Mouse (Mus musculus): ENCODE results near the gene Dnah9. TPM values are rescaled to one million over a fixed set of nuclear protein-coding genes. Genes with fewer than 3 reads are reported as not detected.

Dnah9 gene
- polyA plus RNA-seq, 1 experiment from 2014 or later, result 3.4 TPM

DNA sequence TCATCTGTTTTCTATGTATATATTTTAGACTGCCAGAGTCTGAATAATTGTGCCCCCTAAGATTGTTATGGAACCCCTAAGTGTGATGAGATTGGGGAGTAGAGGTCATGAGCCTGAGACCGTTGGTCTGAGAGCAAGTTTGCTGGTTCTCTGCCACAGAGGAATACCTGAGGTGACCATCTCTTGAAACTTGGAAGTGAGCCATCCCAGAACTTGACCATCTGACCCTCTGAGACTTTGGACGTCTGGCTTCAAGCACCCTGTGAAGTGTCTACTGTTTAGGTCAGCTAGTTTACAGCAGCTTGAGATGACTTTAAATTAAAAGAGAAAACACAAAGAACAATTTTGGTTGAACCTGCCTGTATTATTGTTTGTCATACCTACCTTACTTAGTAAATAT, 125.8 kb downstream of the Dnah9 start:
- H3K4me3 ChIP-seq (ENCODE audit: low read depth, low read length), result no peak overlapping the region
- ATAC-seq (ENCODE audit: low FRiP score), result no peak
- no peaks in the 10 kb centered on the region for H3K9me3 ChIP-seq (ENCODE audit: control insufficient read depth, low read length)
- H3K4me1 ChIP-seq (replicated peaks; ENCODE audit: control insufficient read depth, insufficient read depth, low read length), result no peaks in the 10 kb centered on the region
- no peak overlapping the region for H3K27ac ChIP-seq (ENCODE audit: low read depth, low read length)
- 82% methylated on average over 2 of the region's 2 CpGs for WGBS
- no peak overlapping the region for H3K4me2 ChIP-seq (replicated peaks; ENCODE audit: low read depth, low read length)
- H3K9ac ChIP-seq (ENCODE audit: low read depth, low read length), result no peak overlapping the region
- no peaks in the 10 kb centered on the region for H3K36me3 ChIP-seq (ENCODE audit: control insufficient read depth, insufficient read depth, low read length)
- H3K27me3 ChIP-seq (ENCODE audit: control insufficient read depth, insufficient read depth, low read length), result no peaks in the 10 kb centered on the region
- DNase-seq (ENCODE audit: low spot score), result no peak

DNA sequence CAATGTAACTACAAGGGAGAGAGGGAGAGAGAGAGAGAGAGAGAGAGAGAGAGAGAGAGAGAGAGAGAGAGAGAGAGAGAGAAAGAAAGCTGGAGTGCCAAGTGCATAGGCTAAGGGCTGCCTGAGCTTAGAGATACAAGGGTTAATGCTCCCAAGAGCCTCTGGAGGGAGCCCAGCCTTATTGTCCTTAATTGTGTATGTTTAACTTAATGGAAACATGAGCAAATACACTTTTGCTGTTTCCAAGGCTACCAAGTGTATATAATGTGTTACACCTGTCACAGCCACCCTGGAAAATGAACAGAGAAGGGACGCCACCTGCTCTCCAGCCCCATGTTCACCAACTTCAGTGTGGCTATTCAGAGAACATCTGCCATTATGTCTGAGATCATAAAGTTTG, 142.6 kb downstream of the Dnah9 start:
- no peak overlapping the region for H3K4me3 ChIP-seq (ENCODE audit: low read depth, low read length)
- H3K36me3 ChIP-seq (ENCODE audit: control insufficient read depth, insufficient read depth, low read length), result no peaks in the 10 kb centered on the region
- H3K27me3 ChIP-seq (ENCODE audit: control insufficient read depth, insufficient read depth, low read length), result no peaks in the 10 kb centered on the region
- ATAC-seq (ENCODE audit: low FRiP score) (no peak), DNase-seq (ENCODE audit: low spot score) (no peak)
- H3K9ac ChIP-seq (ENCODE audit: low read depth, low read length), result no peak overlapping the region
- no peak overlapping the region for H3K27ac ChIP-seq (ENCODE audit: low read depth, low read length)
- no peak overlapping the region for H3K4me2 ChIP-seq (replicated peaks; ENCODE audit: low read depth, low read length)
- no peaks in the 10 kb centered on the region for H3K4me1 ChIP-seq (replicated peaks; ENCODE audit: control insufficient read depth, insufficient read depth, low read length)
- WGBS, result 94% methylated on average over 1 of the region's 1 CpGs
- no peaks in the 10 kb centered on the region for H3K9me3 ChIP-seq (ENCODE audit: control insufficient read depth, low read length)

DNA sequence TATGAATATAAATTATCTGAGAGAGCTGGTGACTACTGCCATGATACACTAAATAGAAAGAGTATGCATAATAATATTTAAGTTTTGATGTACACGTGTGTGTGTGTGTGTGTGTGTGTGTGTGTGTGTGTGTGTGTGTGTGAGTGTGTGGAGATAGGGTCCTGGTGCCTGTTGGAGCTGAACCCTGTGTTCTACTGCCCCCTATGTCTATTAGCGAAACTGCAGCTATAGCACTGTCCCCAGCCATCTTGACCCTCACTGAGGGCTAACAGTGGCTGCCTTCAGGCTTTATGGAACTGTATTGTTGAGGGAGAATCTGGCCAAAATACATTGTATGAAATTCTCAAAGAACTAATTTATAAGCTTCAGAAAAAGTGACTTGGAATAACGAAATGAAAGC, 192.5 kb downstream of the Dnah9 start:
- Histone ChIP-seq H3K27ac (ENCODE audit: low read depth, low read length) (no peak overlapping the region), H3K4me2 (replicated peaks; ENCODE audit: low read depth, low read length) (no peak overlapping the region), H3K4me3 (ENCODE audit: low read depth, low read length) (no peak overlapping the region), H3K4me1 (replicated peaks; ENCODE audit: control insufficient read depth, insufficient read depth, low read length) (no peaks in the 10 kb centered on the region), H3K27me3 (ENCODE audit: control insufficient read depth, insufficient read depth, low read length) (no peaks in the 10 kb centered on the region), H3K9me3 (ENCODE audit: control insufficient read depth, low read length) (no peaks in the 10 kb centered on the region), H3K36me3 (ENCODE audit: control insufficient read depth, insufficient read depth, low read length) (no peaks in the 10 kb centered on the region), H3K9ac (ENCODE audit: low read depth, low read length) (no peak overlapping the region)
- WGBS, result 59% methylated on average over 3 of the region's 3 CpGs
- ATAC-seq (ENCODE audit: low FRiP score), result no peak
- no peak for DNase-seq (ENCODE audit: low spot score)

DNA sequence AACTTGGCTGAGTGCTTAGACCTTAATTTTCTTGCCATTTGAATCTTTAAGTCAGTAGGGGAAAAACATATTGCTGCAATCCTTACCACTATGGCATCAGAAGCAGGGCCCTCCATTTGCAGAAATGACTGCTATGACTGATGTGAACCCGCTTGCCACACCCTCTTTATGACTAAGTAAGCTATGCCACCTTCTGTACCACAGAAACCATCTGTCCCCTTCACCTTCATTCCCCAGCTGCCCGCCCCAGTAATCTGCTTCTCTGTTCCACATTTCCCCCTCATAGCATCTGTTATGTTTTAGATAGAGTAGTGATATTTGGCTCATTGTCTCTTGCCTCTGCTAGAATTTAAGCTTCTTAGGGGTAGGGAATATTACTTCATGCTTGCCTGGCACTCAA, 237.6 kb downstream of the Dnah9 start:
- no peak for ATAC-seq (ENCODE audit: low FRiP score)
- 87% methylated on average over 2 of the region's 2 CpGs for WGBS
- H3K27ac ChIP-seq (ENCODE audit: low read depth, low read length), result no peak overlapping the region

DNA sequence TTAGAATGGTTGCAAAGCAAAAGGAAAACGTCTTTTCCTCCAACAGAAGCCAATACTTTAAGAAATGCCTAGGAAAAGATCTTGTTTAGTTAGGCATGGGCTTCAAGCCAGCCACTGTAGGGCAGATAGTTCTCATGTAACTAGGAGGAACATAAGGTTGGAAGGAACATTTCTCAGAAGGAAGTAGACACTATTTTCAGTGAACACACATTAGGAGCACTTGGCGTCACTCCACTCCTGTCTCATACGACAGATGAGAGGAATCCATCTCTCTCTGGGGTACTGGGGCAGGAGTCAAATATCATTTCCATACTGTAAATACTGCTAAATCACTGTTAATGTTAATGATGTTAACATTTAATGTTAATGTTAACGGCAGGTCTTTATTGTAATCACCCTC, 238.0 kb downstream of the Dnah9 start:
- no peak overlapping the region for H3K27ac ChIP-seq (ENCODE audit: low read depth, low read length)
- ATAC-seq (ENCODE audit: low FRiP score) (no peak), DNase-seq (ENCODE audit: low spot score) (no peak)
- H3K9me3 ChIP-seq (ENCODE audit: control insufficient read depth, low read length), result no peaks in the 10 kb centered on the region
- H3K4me3 ChIP-seq (ENCODE audit: low read depth, low read length), result no peak overlapping the region
- H3K9ac ChIP-seq (ENCODE audit: low read depth, low read length), result no peak overlapping the region
- H3K27me3 ChIP-seq (ENCODE audit: control insufficient read depth, insufficient read depth, low read length), result no peaks in the 10 kb centered on the region
- no peaks in the 10 kb centered on the region for H3K4me1 ChIP-seq (replicated peaks; ENCODE audit: control insufficient read depth, insufficient read depth, low read length)
- H3K4me2 ChIP-seq (replicated peaks; ENCODE audit: low read depth, low read length), result no peak overlapping the region
- no peaks in the 10 kb centered on the region for H3K36me3 ChIP-seq (ENCODE audit: control insufficient read depth, insufficient read depth, low read length)
- WGBS, result 82% methylated on average over 4 of the region's 4 CpGs

More for the DNA sequence above, 237.6 kb downstream of the Dnah9 start:
- H3K4me2 ChIP-seq (replicated peaks; ENCODE audit: low read depth, low read length), result no peak overlapping the region
- no peaks in the 10 kb centered on the region for H3K27me3 ChIP-seq (ENCODE audit: control insufficient read depth, insufficient read depth, low read length)
- DNase-seq (ENCODE audit: low spot score), result no peak
- H3K4me1 ChIP-seq (replicated peaks; ENCODE audit: control insufficient read depth, insufficient read depth, low read length), result no peaks in the 10 kb centered on the region
- H3K9ac ChIP-seq (ENCODE audit: low read depth, low read length), result no peak overlapping the region
- no peaks in the 10 kb centered on the region for H3K36me3 ChIP-seq (ENCODE audit: control insufficient read depth, insufficient read depth, low read length)
- H3K4me3 ChIP-seq (ENCODE audit: low read depth, low read length), result no peak overlapping the region
- no peaks in the 10 kb centered on the region for H3K9me3 ChIP-seq (ENCODE audit: control insufficient read depth, low read length)

DNA sequence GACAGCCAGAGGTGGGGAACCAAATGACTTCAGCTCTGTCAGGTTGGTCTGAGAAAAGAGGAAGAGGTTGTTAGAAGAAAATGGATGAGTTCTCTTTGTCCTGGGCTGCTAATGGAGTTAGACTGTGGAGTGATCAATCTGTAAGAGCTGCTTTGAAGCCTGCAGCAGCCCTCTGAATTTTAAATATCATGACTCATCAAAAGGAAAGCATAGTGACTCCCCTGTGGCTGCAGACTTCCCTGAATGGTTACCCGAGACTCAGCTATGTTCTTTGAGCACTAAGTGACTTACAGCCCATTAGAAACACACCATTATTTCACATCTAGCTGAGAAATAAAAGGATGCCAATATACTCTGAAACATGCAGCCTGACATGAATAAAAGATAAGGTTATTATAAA, 240.4 kb downstream of the Dnah9 start:
- no peak for ATAC-seq (ENCODE audit: low FRiP score)
- no peaks in the 10 kb centered on the region for H3K4me1 ChIP-seq (replicated peaks; ENCODE audit: control insufficient read depth, insufficient read depth, low read length)
- H3K9ac ChIP-seq (ENCODE audit: low read depth, low read length), result no peak overlapping the region
- H3K4me3 ChIP-seq (ENCODE audit: low read depth, low read length), result no peak overlapping the region
- DNase-seq (ENCODE audit: low spot score), result no peak
- H3K9me3 ChIP-seq (ENCODE audit: control insufficient read depth, low read length), result no peaks in the 10 kb centered on the region
- H3K27ac ChIP-seq (ENCODE audit: low read depth, low read length), result no peak overlapping the region
- no peak overlapping the region for H3K4me2 ChIP-seq (replicated peaks; ENCODE audit: low read depth, low read length)
- 43% methylated on average over 1 of the region's 1 CpGs for WGBS
- no peaks in the 10 kb centered on the region for H3K36me3 ChIP-seq (ENCODE audit: control insufficient read depth, insufficient read depth, low read length)
- no peaks in the 10 kb centered on the region for H3K27me3 ChIP-seq (ENCODE audit: control insufficient read depth, insufficient read depth, low read length)

DNA sequence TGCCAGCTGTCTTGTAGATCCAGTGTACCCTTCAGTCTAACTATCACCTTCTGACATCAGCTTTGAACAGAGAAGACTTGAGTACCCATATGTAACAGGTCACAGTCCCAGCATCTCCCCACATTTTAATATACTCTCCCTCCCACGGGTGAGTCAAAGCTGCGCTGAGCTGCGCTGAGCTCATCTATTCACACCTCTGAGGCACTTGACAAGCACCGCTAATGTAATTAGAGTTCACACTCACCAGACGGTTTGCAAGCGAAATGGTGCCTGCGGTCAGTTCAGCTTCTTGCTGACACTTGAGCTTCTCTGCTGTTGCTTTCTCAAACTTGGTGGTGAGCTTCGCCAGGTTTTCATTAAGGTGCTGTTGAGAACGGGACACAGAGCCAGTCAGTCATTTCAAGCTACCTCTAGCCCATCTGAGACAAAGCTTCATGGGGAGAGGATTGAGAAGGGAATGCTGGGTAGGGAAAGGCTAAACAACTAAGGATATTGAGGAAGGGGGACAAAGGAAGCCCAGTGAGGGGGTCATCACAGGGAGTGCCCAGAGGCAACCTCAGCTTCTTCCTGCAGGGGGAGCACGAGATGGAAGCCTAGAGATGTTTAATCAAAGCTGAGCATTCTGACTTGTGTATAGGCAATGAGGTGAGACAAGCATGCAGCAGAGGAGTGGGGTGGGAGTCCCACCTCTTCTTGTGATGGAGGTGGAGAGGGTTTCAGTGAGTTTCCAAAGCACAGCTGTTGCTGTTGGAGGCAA, 249.7 kb downstream of the Dnah9 start:
- Histone ChIP-seq H3K27me3 (ENCODE audit: control insufficient read depth, insufficient read depth, low read length) (no peaks in the 10 kb centered on the region), H3K4me2 (replicated peaks; ENCODE audit: low read depth, low read length) (no peak overlapping the region), H3K9me3 (ENCODE audit: control insufficient read depth, low read length) (no peaks in the 10 kb centered on the region), H3K27ac (ENCODE audit: low read depth, low read length) (no peak overlapping the region), H3K9ac (ENCODE audit: low read depth, low read length) (no peak overlapping the region), H3K4me3 (ENCODE audit: low read depth, low read length) (no peak overlapping the region), H3K4me1 (replicated peaks; ENCODE audit: control insufficient read depth, insufficient read depth, low read length) (no peaks in the 10 kb centered on the region), H3K36me3 (ENCODE audit: control insufficient read depth, insufficient read depth, low read length) (no peaks in the 10 kb centered on the region)
- WGBS, result 69% methylated on average over 10 of the region's 10 CpGs
- ATAC-seq (ENCODE audit: low FRiP score), result no peak
- peak; percentile 28 for DNase-seq (ENCODE audit: low spot score)

DNA sequence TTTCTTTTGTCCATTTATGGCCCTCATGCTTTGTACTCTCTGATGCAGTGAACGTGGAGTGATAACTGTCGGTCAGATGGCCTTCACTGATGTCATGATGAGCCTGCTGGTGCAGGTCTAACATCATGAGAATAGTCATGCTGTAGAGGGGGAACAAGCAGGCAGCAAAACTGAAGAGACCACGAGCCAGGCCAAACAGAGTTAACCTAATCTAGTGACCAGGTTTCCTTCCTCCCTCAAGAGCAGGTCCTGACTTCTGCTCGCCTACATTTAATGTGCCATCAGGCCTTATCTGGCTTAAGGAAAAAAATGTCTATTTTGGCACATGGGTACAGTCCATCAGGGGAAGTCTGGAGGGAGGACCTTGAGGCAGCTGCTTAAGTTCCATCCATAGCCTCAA, 259.2 kb downstream of the Dnah9 start:
- H3K4me1 ChIP-seq (replicated peaks; ENCODE audit: control insufficient read depth, insufficient read depth, low read length), result no peaks in the 10 kb centered on the region
- H3K27me3 ChIP-seq (ENCODE audit: control insufficient read depth, insufficient read depth, low read length), result no peaks in the 10 kb centered on the region
- H3K9ac ChIP-seq (ENCODE audit: low read depth, low read length), result no peak overlapping the region
- no peaks in the 10 kb centered on the region for H3K36me3 ChIP-seq (ENCODE audit: control insufficient read depth, insufficient read depth, low read length)
- no peak for DNase-seq (ENCODE audit: low spot score)
- no peak for ATAC-seq (ENCODE audit: low FRiP score)
- H3K4me2 ChIP-seq (replicated peaks; ENCODE audit: low read depth, low read length), result no peak overlapping the region
- 85% methylated on average over 4 of the region's 4 CpGs for WGBS
- no peaks in the 10 kb centered on the region for H3K9me3 ChIP-seq (ENCODE audit: control insufficient read depth, low read length)
- H3K4me3 ChIP-seq (ENCODE audit: low read depth, low read length), result no peak overlapping the region
- no peak overlapping the region for H3K27ac ChIP-seq (ENCODE audit: low read depth, low read length)

DNA sequence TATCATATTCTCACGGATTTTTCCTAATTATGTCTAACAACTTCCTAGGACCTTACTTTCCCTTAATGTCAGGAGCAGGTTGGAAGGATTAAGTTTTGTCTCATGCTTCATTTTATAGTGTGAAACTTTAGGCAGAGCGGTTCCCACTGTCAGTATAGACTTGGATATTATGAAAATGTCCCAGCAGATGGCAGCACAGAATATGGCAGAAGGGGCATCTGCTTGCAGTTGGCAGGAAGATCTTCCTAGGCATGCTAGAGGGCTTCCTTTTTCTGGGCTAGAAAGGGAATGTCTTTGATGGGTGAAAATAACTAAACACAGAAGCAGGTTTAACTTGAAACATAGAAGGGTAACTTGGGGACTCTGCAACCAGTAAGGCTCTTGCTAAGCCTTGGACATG, 262.9 kb downstream of the Dnah9 start:
- H3K9ac ChIP-seq (ENCODE audit: low read depth, low read length), result no peak overlapping the region
- no peak for ATAC-seq (ENCODE audit: low FRiP score)
- H3K27me3 ChIP-seq (ENCODE audit: control insufficient read depth, insufficient read depth, low read length), result no peaks in the 10 kb centered on the region
- H3K4me1 ChIP-seq (replicated peaks; ENCODE audit: control insufficient read depth, insufficient read depth, low read length), result no peaks in the 10 kb centered on the region
- H3K9me3 ChIP-seq (ENCODE audit: control insufficient read depth, low read length), result no peaks in the 10 kb centered on the region
- no peak overlapping the region for H3K4me2 ChIP-seq (replicated peaks; ENCODE audit: low read depth, low read length)
- no peak overlapping the region for H3K4me3 ChIP-seq (ENCODE audit: low read depth, low read length)
- WGBS, result 66% methylated on average over 2 of the region's 2 CpGs
- H3K27ac ChIP-seq (ENCODE audit: low read depth, low read length), result no peak overlapping the region
- DNase-seq (ENCODE audit: low spot score), result peak; percentile 12
- H3K36me3 ChIP-seq (ENCODE audit: control insufficient read depth, insufficient read depth, low read length), result no peaks in the 10 kb centered on the region
